Mouse (Mus musculus) small intestine, adult 2 months (tissue): ENCODE measurements around the gene Manbal.

Source experiments
- CTCF ChIP-seq: fragments of 200-500 bp; IDR thresholded peaks from 2 replicates; pipeline ENCODE4 v1.5.1; 2012; ENCODE audit warnings: low read depth, mild to moderate bottlenecking, control low read depth, inconsistent platforms, low read length, moderate library complexity, mixed read lengths; ENCODE audit not compliant: insufficient replicate concordance, insufficient read length; ENCODE audit errors: extremely low read depth
- POLR2A ChIP-seq: fragments of 200-500 bp; IDR thresholded peaks from 2 replicates; pipeline ENCODE4 v1.6.1; 2012; ENCODE audit warnings: low read depth, mild to moderate bottlenecking, control low read depth, inconsistent platforms, low read length, moderate library complexity

GRCm38 (mm10) chr2:157341554-157342270 is 25.7 kb upstream of the Manbal start:
- TF ChIP-seq CTCF = peak; percentile 98; the same call in 1 of the 2 replicates
- TF ChIP-seq POLR2A = no peak
